Mouse (Mus musculus) kidney, embryonic 15.5 days (tissue): ENCODE data around the gene BC030500. TPM values are rescaled to one million over a fixed set of nuclear protein-coding genes. Genes with fewer than 3 reads are reported as not detected.

Experiments
- polyA plus RNA-seq: library from polyadenylated mRNA; unstranded; fragments of >200 nt; fragmentation: Nextera tagmentation; extraction: Ambion mirVana; gene quantifications from 2 replicates; pipeline ENCODE4 v1.2.1, GENCODE M21; 2015

Gene BC030500
- polyA plus RNA-seq, 1 experiment from 2014 or later, result 3.5 TPM

Other genes with a start within 250 kb of the BC030500 start
- gene Galntl6, start 885 bp downstream of the BC030500 start, polyA plus RNA-seq, result 1.5 and 1.7 TPM in 2 replicates